Mouse (Mus musculus) heart, postnatal 25 days (tissue): ENCODE data around the gene Oosp3. TPM values are rescaled to one million over a fixed set of nuclear protein-coding genes. Genes with fewer than 3 reads are reported as not detected.

Source experiments
- total RNA-seq, 2 experiments: library from RNA; stranded (reverse); gene quantifications; 2 replicates each; pipeline ENCODE4 v1.2.3; 2021

The Oosp3 gene
- total RNA-seq, 2 experiments from 2014 or later: not detected

Other genes with a start within 250 kb of the Oosp3 start
- gene Ms4a6c, start 227.7 kb upstream of the Oosp3 start, total RNA-seq: 10 to 100 TPM in 1 of 2 experiments, 1 to 10 TPM in 1; 8.9 to 10.1 TPM
- not detected for gene Gm8369, start 211.1 kb upstream of the Oosp3 start, total RNA-seq
- 1 to 10 TPM; 5.7 to 6.1 TPM for gene Ms4a6b, start 180.5 kb upstream of the Oosp3 start, total RNA-seq
- 10 to 100 TPM in 1 of 2 experiments, 1 to 10 TPM in 1; 5.6 to 10.3 TPM for gene Ms4a4d, start 160.3 kb upstream of the Oosp3 start, total RNA-seq
- 1 to 10 TPM; 2.8 to 3.4 TPM for gene Ms4a6d, start 92.2 kb upstream of the Oosp3 start, total RNA-seq
- under 1 TPM in 1 of 2 experiments, not detected in 1; 0.20 TPM for gene Ms4a2, start 73.3 kb upstream of the Oosp3 start, total RNA-seq
- not detected for gene Ms4a3, start 56.2 kb upstream of the Oosp3 start, total RNA-seq
- not detected for gene Oosp2, start 36.5 kb upstream of the Oosp3 start, total RNA-seq
- not detected for gene Oosp1, start 5.9 kb upstream of the Oosp3 start, total RNA-seq
- not detected for gene Gif, start 50.5 kb downstream of the Oosp3 start, total RNA-seq
- gene Mrpl16, start 73.3 kb downstream of the Oosp3 start, total RNA-seq: 100 to 1,000 TPM; 103 to 108 TPM
- gene Stx3, start 122.3 kb downstream of the Oosp3 start, total RNA-seq: 1 to 10 TPM; 3.1 to 4.1 TPM
- gene Olfr1417, start 142.2 kb downstream of the Oosp3 start, total RNA-seq: not detected
- not detected for gene Olfr1418, start 164.0 kb downstream of the Oosp3 start, total RNA-seq
- not detected for gene Olfr1419, start 178.1 kb downstream of the Oosp3 start, total RNA-seq
- not detected for gene Olfr1420, start 189.5 kb downstream of the Oosp3 start, total RNA-seq
- 10 to 100 TPM; 25.1 to 25.7 TPM for gene Patl1, start 215.3 kb downstream of the Oosp3 start, total RNA-seq